Mouse (Mus musculus) CH12.LX (cell line): Measurements from ENCODE around the gene Jmjd8.

Source experiments
- CHD2 ChIP-seq: IDR thresholded peaks from 2 replicates; pipeline ENCODE4 v1.6.1; 2011; ENCODE audit warnings: low read length, improper control_type of control experiment
- CTCF ChIP-seq, 2 experiments: IDR thresholded peaks in 1 of 2; conservative IDR thresholded peaks in 1 of 2; 2 replicates each; pipeline ENCODE4 v1.5.1; 2011 to 2012; ENCODE audit warnings: low read depth in 2 of 2, low read length in 2 of 2, improper control_type of control experiment in 1 of 2, inconsistent platforms in 1 of 2, mild to moderate bottlenecking in 1 of 2, moderate library complexity in 1 of 2
- E2F4 ChIP-seq: IDR thresholded peaks from 2 replicates; pipeline ENCODE4 v1.6.1; 2011; ENCODE audit warnings: low read depth, low read length, improper control_type of control experiment; ENCODE audit not compliant: insufficient replicate concordance
- ELF1 ChIP-seq: IDR thresholded peaks from 2 replicates; pipeline ENCODE4 v1.6.1; 2014; ENCODE audit warnings: low read depth, mild to moderate bottlenecking, inconsistent platforms, low read length, improper control_type of control experiment
- GABPA ChIP-seq: IDR thresholded peaks from 2 replicates; pipeline ENCODE4 v1.6.1; 2012; ENCODE audit warnings: low read depth, low read length, improper control_type of control experiment, inconsistent platforms; ENCODE audit not compliant: insufficient replicate concordance
- MEF2A ChIP-seq: IDR thresholded peaks from 2 replicates; pipeline ENCODE4 v1.6.1; 2014; ENCODE audit warnings: low read depth, mild to moderate bottlenecking, inconsistent platforms, low read length, improper control_type of control experiment, borderline replicate concordance
- NELFE ChIP-seq: IDR thresholded peaks from 2 replicates; pipeline ENCODE4 v1.6.1; 2011; ENCODE audit warnings: low read depth, low read length, improper control_type of control experiment
- POLR2A ChIP-seq: IDR thresholded peaks from 2 replicates; pipeline ENCODE4 v1.6.1; 2011; ENCODE audit warnings: low read depth, mild to moderate bottlenecking, improper control_type of control experiment, low read length
- TBP ChIP-seq: conservative IDR thresholded peaks from 2 replicates; pipeline ENCODE4 v1.6.1; 2011; ENCODE audit warnings: low read depth, low read length, improper control_type of control experiment
- USF1 ChIP-seq: IDR thresholded peaks from 2 replicates; pipeline ENCODE4 v1.6.1; 2014; ENCODE audit warnings: low read depth, mild to moderate bottlenecking, inconsistent platforms, low read length, improper control_type of control experiment
- ZC3H11A ChIP-seq: IDR thresholded peaks from 2 replicates; pipeline ENCODE4 v1.6.1; 2012; ENCODE audit warnings: low read depth, mild to moderate bottlenecking, inconsistent platforms, low read length, improper control_type of control experiment
- ZNF384 ChIP-seq: IDR thresholded peaks from 2 replicates; pipeline ENCODE4 v1.6.1; 2012; ENCODE audit warnings: low read depth, low read length, improper control_type of control experiment, inconsistent platforms

DNA sequence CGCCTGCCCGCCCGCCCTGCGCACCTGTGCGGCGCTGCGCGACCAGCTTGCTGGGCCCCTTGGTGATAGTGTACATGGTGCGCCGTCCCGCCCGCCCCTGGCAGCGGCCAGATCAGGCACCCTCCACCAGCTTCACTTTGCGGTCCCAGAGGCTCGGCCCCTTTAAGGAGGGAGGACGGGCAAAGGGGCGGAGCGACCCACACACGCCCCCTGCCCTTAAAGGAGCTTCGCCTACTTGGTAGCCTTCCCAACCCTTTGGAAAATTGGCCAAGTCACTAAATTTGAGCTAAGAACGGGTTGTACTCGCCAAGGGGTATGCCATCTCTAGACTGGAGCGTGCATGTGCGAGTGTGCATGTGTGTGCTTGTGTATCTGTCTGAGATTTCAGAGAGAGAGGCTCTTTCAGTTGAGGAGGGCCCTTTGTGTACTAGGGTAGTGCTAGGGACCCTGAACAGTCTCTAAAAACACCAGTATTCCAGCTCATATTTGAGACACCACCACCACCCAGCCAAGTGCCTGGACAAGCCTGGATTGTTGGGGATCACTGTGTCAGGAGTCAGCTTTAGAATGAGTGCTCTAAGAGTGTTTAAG lies 40.0 kb downstream of the Jmjd8 start, which contains the start of gene Mcrip2:
- no peak for TF ChIP-seq ELF1
- TF ChIP-seq TBP, result no peak
- no peak for TF ChIP-seq ZC3H11A
- no peak for TF ChIP-seq ZNF384
- no peak for TF ChIP-seq USF1
- TF ChIP-seq GABPA, result no peak
- TF ChIP-seq MEF2A, result no peak; the same call in 1 of the 2 replicates
- TF ChIP-seq NELFE, result no peak
- TF ChIP-seq CTCF (conservative IDR thresholded peaks at IDR 0.05 in 1 of 2, IDR thresholded peaks at IDR 0.05 in 1 of 2; ENCODE audit: low read depth in 2 of 2, low read length in 2 of 2), result no peak
- TF ChIP-seq E2F4, result no peak
- no peak for TF ChIP-seq CHD2
- peak; percentile 59; the same call in 1 of the 2 replicates for TF ChIP-seq POLR2A
